Mouse (Mus musculus): ENCODE measurements around the gene Ndufa12. TPM values are rescaled to one million over a fixed set of nuclear protein-coding genes. Genes with fewer than 3 reads are reported as not detected.

Ndufa12 gene
- total RNA-seq (2021): 100 to 1,000 TPM; 643 to 673 TPM
- long read RNA-seq, experiment 1, transcript Ndufa12-201 (4 exons, 1,110 nt): major isoform, 638 of 652 reads
- long read RNA-seq, experiment 1, partial matches to known transcripts: 8 of 652 reads
- long read RNA-seq, experiment 1, other reads (novel, unspliced or antisense): 5 of 652 reads
- long read RNA-seq, experiment 2, transcript Ndufa12-201 (4 exons, 1,110 nt): major isoform, 518 of 527 reads
- long read RNA-seq, experiment 2, partial matches to known transcripts: 4 of 527 reads
- long read RNA-seq, experiment 2, other reads (novel, unspliced or antisense): 5 of 527 reads

GRCm38 (mm10) chr10:94198482-94199405 lies at the start of gene Ndufa12:
Ndufa12 (plus strand) TSS chr10:94198720.
- DNase-seq (ENCODE audit: low spot score): peak; percentile 96

GRCm38 (mm10) chr10:94151488-94151887 lies 47.0 kb upstream of the Ndufa12 start:
- no peak for DNase-seq (ENCODE audit: low spot score)

GRCm38 (mm10) chr10:94153841-94154240 lies 44.7 kb upstream of the Ndufa12 start:
- no peak for DNase-seq (ENCODE audit: low spot score)

- DNase-seq (ENCODE audit: low spot score): no peak
Measured at GRCm38 (mm10) chr10:94158962-94159361, 39.6 kb upstream of the Ndufa12 start.

- no peak for DNase-seq (ENCODE audit: low spot score)
Measured at GRCm38 (mm10) chr10:94159406-94159805, 39.1 kb upstream of the Ndufa12 start.

GRCm38 (mm10) chr10:94161051-94161765 lies 37.3 kb upstream of the Ndufa12 start:
- DNase-seq (ENCODE audit: low spot score): no peak

GRCm38 (mm10) chr10:94162031-94162430 lies 36.5 kb upstream of the Ndufa12 start:
- no peak for DNase-seq (ENCODE audit: low spot score)

GRCm38 (mm10) chr10:94164104-94164845 lies 34.2 kb upstream of the Ndufa12 start:
- DNase-seq (ENCODE audit: low spot score): no peak

- no peak for DNase-seq (ENCODE audit: low spot score)
Measured at GRCm38 (mm10) chr10:94165426-94165825, 33.1 kb upstream of the Ndufa12 start.

- no peak for DNase-seq (ENCODE audit: low spot score)
Measured at GRCm38 (mm10) chr10:94167051-94167750, 31.3 kb upstream of the Ndufa12 start.

GRCm38 (mm10) chr10:94171440-94172130 lies 26.9 kb upstream of the Ndufa12 start:
- DNase-seq (ENCODE audit: low spot score): no peak

- DNase-seq (ENCODE audit: low spot score): no peak
Measured at GRCm38 (mm10) chr10:94172137-94172536, 26.4 kb upstream of the Ndufa12 start.

- no peak for DNase-seq (ENCODE audit: low spot score)
Measured at GRCm38 (mm10) chr10:94172706-94173105, 25.8 kb upstream of the Ndufa12 start.

GRCm38 (mm10) chr10:94174652-94175051 lies 23.9 kb upstream of the Ndufa12 start:
- DNase-seq (ENCODE audit: low spot score): no peak

GRCm38 (mm10) chr10:94183199-94183598 lies 15.3 kb upstream of the Ndufa12 start:
- DNase-seq (ENCODE audit: low spot score): no peak

- DNase-seq (ENCODE audit: low spot score): no peak
Measured at GRCm38 (mm10) chr10:94204973-94205372, 6.5 kb downstream of the Ndufa12 start.

GRCm38 (mm10) chr10:94210718-94211618 lies 12.4 kb downstream of the Ndufa12 start:
- no peak for DNase-seq (ENCODE audit: low spot score)

GRCm38 (mm10) chr10:94211725-94212124 lies 13.2 kb downstream of the Ndufa12 start:
- DNase-seq (ENCODE audit: low spot score): no peak
